Mouse (Mus musculus) heart, adult 9 months (tissue): ENCODE measurements at regions not wholly inside any gene's neighbourhood (a gene's known extent, or its start where the extent isn't known, plus 50 kb on each side); places are given as distances from the start of the nearest gene placed in this dataset.
"Not testable (repeated sequence)": the region's sequence is repeated elsewhere in the genome, so short reads cannot be mapped to it uniquely, and the experiment has no call there.

Source experiments
- DNase-seq, 2 experiments: peaks; one replicate each; pipeline ENCODE4 v3.0.0; 2022; ENCODE audit warnings: low spot score in 2 of 2

- no peak for DNase-seq
These were observed 210.5 kb downstream of the Zfp619 start for GRCm38 (mm10) chr7:39727935-39728557.

GRCm38 (mm10) chr7:39728930-39729329, 211.4 kb downstream of the Zfp619 start:
- DNase-seq = no peak

- DNase-seq = no peak
These were observed 212.2 kb downstream of the Zfp619 start for GRCm38 (mm10) chr7:39729723-39730122.

- DNase-seq = no peak
These were observed 215.2 kb downstream of the Zfp619 start for GRCm38 (mm10) chr7:39732790-39733189.

- DNase-seq = not testable (repeated sequence)
These were observed 230.8 kb downstream of the Zfp619 start for GRCm38 (mm10) chr7:39748395-39748794.

- no peak for DNase-seq
These were observed 232.9 kb downstream of the Zfp619 start for GRCm38 (mm10) chr7:39750448-39750847.

- DNase-seq = no peak
These were observed 246.8 kb downstream of the Zfp619 start for GRCm38 (mm10) chr7:39764366-39764765.

GRCm38 (mm10) chr7:39765094-39765493, 247.5 kb downstream of the Zfp619 start:
- DNase-seq = no peak

- no peak for DNase-seq
These were observed 255.7 kb downstream of the Zfp619 start for GRCm38 (mm10) chr7:39773291-39773690.

GRCm38 (mm10) chr7:39789321-39789720, 271.8 kb downstream of the Zfp619 start:
- no peak for DNase-seq

GRCm38 (mm10) chr7:39789880-39790279, 272.3 kb downstream of the Zfp619 start:
- no peak for DNase-seq

- no peak for DNase-seq
These were observed 277.2 kb downstream of the Zfp619 start for GRCm38 (mm10) chr7:39794751-39795150.

- no peak for DNase-seq
These were observed 286.7 kb downstream of the Zfp619 start for GRCm38 (mm10) chr7:39804276-39804675.

GRCm38 (mm10) chr7:39818036-39818435, 300.5 kb downstream of the Zfp619 start:
- DNase-seq = no peak

GRCm38 (mm10) chr7:39822550-39823178, 305.1 kb downstream of the Zfp619 start:
- no peak for DNase-seq

- no peak for DNase-seq
These were observed 310.8 kb downstream of the Zfp619 start for GRCm38 (mm10) chr7:39828378-39828777.

GRCm38 (mm10) chr7:39830831-39831230, 313.3 kb downstream of the Zfp619 start:
- DNase-seq = no peak

GRCm38 (mm10) chr7:39841988-39842387, 324.4 kb downstream of the Zfp619 start:
- DNase-seq = no peak

- peak; percentile 7 to 32 for DNase-seq
These were observed 330.6 kb downstream of the Zfp619 start for GRCm38 (mm10) chr7:39847914-39848782.

- DNase-seq = no peak
These were observed 339.7 kb downstream of the Zfp619 start for GRCm38 (mm10) chr7:39857301-39857700.

- DNase-seq = no peak
These were observed 345.3 kb downstream of the Zfp619 start for GRCm38 (mm10) chr7:39862835-39863234.

- DNase-seq = no peak
These were observed 346.6 kb downstream of the Zfp619 start for GRCm38 (mm10) chr7:39864130-39864529.

GRCm38 (mm10) chr7:39864781-39865180, 347.2 kb downstream of the Zfp619 start:
- DNase-seq = no peak
